Mouse (Mus musculus): Measurements from ENCODE around the gene Sqstm1.

DNA sequence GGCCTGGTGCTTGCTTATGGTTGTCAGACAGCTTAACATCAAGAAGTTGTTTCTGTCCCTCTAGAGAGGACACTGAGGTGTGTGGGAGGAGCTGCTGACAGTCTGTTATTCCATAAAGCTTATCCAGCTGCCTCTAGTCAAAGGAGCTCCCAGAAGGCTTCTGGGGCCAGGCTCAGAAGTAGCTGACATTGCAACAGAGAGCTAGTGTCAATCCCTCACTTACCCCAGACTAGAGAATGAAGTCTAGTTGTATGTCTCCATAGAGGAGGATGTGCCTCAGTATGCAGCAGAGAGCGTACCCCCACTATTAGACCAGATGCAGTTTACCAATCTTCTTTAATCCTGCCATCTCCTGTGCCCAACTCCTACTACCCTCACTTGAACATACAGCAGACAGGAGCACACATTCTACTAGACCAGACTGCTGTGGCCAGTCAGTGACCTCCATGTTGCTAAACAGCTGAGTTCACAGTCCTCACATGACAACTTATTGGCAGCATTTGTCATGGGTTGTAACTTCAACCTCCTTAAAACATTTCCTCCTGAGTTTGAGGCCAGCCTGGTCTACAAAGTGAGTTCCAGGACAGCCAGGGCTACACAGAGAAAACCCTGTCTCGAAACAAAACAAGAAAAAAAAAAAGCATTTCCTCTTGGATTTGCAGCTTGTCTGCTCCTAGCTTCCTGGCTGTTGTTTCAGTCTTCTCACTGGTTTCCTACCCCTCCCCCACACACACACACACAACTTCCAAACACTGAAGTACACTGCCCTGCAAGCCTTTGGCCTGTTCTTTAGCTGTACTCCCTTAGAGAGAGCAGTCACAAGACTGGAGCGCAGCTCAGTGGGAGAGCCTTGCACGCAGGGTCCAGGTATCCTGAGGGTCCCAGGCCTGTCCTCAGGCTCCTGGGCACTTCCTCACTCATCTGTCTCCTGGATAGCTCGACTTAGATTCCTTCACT is 31.8 kb downstream of the Sqstm1 start:
- TF ChIP-seq MXI1 (IDR thresholded peaks at IDR 0.05; ENCODE audit: low read depth, low read length) (no peak), CTCF (IDR thresholded peaks at IDR 0.05 in 2 of 3, conservative IDR thresholded peaks at IDR 0.05 in 1 of 3; ENCODE audit: control insufficient read depth in 1 of 3, insufficient read depth in 1 of 3, low read depth in 2 of 3, low read length in 3 of 3, poor library complexity in 1 of 3, severe bottlenecking in 1 of 3) (no peak), MAFK (IDR thresholded peaks at IDR 0.05; ENCODE audit: borderline replicate concordance, low read depth, low read length) (no peak), POLR2A (IDR thresholded peaks at IDR 0.05; ENCODE audit: control insufficient read depth in 1 of 2, insufficient read depth in 1 of 2, low read depth in 1 of 2, low read length in 2 of 2, poor library complexity in 1 of 2) (no peak), USF2 (IDR thresholded peaks at IDR 0.05; ENCODE audit: borderline replicate concordance in 1 of 2, insufficient read depth in 1 of 2, low read depth in 1 of 2, low read length in 2 of 2) (no peak), JUND (IDR thresholded peaks at IDR 0.05; ENCODE audit: low read depth, low read length) (no peak), NRF1 (IDR thresholded peaks at IDR 0.05; ENCODE audit: insufficient read depth, low read depth, low read length, poor library complexity, severe bottlenecking) (no peak)

Measured in MEL (cell line).